Mouse (Mus musculus) thymus, adult 2 months (tissue): Measurements from ENCODE around the gene Gpatch2.

Experiments used
- CTCF ChIP-seq: fragments of 200-500 bp; IDR thresholded peaks from 2 replicates; pipeline ENCODE4 v1.5.1; 2012; ENCODE audit warnings: mild to moderate bottlenecking, control low read depth, low read length, moderate library complexity, borderline replicate concordance; ENCODE audit not compliant: control insufficient read depth, poor library complexity, insufficient read depth; ENCODE audit errors: extremely low read depth
- POLR2A ChIP-seq: fragments of 200-500 bp; IDR thresholded peaks from 2 replicates; pipeline ENCODE4 v1.6.1; 2012; ENCODE audit warnings: mild to moderate bottlenecking, low read length, control low read depth, moderate library complexity; ENCODE audit not compliant: control insufficient read depth, poor library complexity, insufficient read depth; ENCODE audit errors: extremely low read depth

GRCm38 (mm10) chr1:187226328-187227025, 11.2 kb downstream of the Gpatch2 start:
- no peak for TF ChIP-seq CTCF
- TF ChIP-seq POLR2A = no peak
